Mouse (Mus musculus) megakaryocyte, embryonic 14.5 days (primary cell): ENCODE results near the gene Lcorl.

ENCODE experiments used
- FLI1 ChIP-seq: IDR thresholded peaks from 2 replicates; pipeline ENCODE4 v1.6.1; 2012; ENCODE audit warnings: low read length, inconsistent platforms, mixed read lengths
- GATA1 ChIP-seq: IDR thresholded peaks from 3 replicates; pipeline ENCODE4 v1.6.1; 2012; ENCODE audit warnings: mixed read lengths, low read length, inconsistent platforms, borderline replicate concordance

DNA sequence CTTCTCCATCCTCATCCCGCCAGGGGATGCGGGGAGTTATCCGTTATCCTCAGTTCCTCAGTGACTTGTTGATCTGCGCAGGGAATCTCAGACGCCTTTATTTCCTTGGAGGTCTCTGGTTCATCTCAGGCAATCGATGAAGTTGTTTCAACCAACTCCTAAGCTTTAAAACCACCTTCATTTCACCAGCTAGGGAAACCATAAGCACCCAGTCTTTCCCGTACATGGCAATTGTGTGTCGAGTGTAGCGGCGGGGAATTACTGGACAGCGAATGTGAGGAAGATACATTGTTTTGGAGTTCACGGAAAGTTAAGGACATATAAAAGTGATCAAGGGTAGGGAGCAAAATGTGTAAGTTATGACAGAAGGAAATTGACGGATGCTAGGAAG, 187.1 kb downstream of the Lcorl start:
- TF ChIP-seq GATA1 (no peak), FLI1 (no peak)
